Mouse (Mus musculus): ENCODE measurements around the gene Klhdc3.

The Klhdc3 gene

DNA sequence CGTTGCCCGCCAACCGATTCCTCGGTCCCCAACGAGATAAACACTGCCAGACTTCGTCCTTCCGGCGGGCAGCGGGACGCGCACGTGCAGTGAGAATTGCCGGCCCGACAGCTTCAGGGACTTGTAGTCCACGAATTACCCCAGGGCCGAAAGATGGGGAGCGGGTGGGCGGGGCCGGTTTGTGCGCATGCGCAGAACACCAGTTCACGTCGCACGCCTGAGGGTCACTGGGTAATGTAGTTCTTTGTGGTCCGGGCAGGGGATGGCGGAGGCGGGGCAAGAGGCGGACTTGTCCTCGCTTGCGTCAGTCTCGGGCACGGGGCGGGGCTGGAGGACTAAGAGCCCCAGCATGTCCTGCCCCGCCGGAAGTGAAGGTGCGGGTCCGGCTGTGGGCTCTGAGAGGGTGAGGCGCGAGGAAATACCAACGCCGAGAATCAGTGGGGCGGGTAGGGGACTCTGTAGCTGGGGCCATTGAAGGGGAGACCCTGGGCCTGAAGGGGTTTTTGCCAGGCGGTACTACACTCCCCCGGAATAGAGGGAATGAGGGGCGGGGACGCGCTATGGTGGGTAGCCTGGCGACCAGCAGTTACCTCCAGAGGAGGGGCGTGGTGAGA is at the start of gene Klhdc3:
Klhdc3 (minus strand) TSS at position 155 of the 614 bp plus-strand sequence.
- peak; percentile 68 for DNase-seq (ENCODE audit: extremely low read depth, low read depth, low spot score)

DNA sequence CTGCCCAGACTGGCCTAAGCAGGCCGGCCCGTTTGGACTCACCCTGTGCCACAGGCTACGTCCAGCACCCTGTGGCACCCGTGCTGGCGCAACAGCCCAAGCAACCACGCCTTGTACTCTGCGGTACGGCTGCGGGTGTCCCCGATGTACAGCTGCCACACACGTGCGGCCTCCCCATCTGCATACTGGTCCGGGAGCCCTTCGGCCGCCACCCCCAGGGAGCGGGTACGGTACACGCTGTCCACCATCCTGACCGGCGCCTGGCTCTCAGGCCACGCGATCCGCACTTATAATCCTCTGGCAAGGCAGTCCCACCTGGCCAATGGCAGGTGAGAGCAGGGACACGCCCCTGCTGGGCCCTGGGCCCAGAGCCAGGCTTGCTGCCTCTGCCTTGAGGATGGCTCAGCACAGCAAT is 48.2 kb upstream of the Klhdc3 start, which contains the start of gene Gnmt:
Gnmt (minus strand) TSS at position 265 of the 415 bp plus-strand sequence.
- no peak for DNase-seq (ENCODE audit: extremely low read depth, low read depth, low spot score)

- no peak for DNase-seq (ENCODE audit: extremely low read depth, low read depth, low spot score)
Observed at GRCm38 (mm10) chr17:46728496-46728895, 47.8 kb upstream of the Klhdc3 start.

- no peak for DNase-seq (ENCODE audit: extremely low read depth, low read depth, low spot score)
Observed at GRCm38 (mm10) chr17:46728021-46728420, 47.3 kb upstream of the Klhdc3 start.

GRCm38 (mm10) chr17:46727271-46727670 is 46.6 kb upstream of the Klhdc3 start:
- DNase-seq (ENCODE audit: extremely low read depth, low read depth, low spot score), result no peak

DNA sequence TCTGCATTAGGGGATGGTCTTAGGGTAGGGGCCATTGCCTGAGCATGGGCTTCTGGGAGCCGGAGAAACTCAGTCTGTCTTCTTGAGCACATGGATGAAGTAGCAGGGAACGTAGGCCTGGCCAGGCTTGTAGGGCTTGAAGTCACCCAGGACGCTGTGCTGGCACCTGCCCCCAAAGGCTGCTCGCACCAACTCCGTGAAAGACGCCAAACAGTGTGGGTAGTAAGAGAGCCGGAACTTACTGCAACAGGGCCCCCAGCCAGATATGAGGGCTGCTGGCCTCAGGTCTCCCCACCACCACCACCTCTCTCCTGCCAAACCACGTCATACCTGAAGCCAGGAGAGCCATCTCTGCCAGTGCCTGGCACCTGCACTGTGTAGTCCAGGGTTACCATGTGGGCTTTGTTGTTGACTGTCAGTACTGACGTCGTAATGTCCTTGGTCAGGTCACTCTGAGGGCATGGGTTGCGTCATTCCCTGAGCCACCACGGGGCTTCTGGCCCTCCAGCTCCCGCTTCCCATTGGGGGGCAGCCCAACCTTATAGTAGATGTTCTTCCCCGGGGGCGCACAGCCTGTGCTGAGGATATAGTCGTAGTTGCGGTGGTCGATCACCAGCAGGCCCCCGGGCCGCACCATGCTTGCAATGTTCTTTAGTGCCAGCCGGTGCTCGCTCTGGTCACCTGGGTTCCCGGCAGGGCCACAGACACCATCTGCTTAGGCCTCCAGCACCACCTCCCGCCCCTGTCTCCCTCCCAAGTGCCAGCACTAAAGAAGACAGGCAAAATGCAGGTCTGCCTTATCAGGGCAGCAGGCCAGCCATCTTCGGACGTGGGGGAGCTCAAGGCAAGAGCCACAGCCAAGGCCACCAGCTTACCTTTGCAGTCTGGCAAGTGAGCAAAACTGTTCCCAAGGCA is 45.3 kb upstream of the Klhdc3 start:
- no peak for DNase-seq (ENCODE audit: extremely low read depth, low read depth, low spot score)

DNA sequence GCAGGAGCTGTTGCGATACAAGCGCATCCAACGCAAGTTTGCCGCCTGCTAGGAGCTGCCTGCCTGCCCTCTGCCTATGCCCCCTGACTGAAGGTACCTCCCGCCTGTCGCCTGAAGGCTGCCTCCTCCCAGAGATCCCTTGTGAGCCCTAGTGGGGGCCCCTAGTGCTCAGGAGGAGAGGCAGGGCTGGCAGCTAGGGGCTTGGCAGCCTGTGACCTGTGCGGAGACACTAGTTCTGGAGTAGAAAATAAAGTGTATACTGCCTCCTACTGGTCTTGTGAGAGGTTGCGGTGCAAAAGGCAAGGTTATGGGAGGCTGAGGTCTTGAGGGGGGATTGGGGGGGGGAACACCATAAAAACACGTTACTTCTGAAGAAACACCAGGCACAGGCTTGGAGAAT is 44.6 kb upstream of the Klhdc3 start:
- no peak for DNase-seq (ENCODE audit: extremely low read depth, low read depth, low spot score)

- DNase-seq (ENCODE audit: extremely low read depth, low read depth, low spot score), result no peak
Observed at GRCm38 (mm10) chr17:46724477-46725084, 43.9 kb upstream of the Klhdc3 start.

DNA sequence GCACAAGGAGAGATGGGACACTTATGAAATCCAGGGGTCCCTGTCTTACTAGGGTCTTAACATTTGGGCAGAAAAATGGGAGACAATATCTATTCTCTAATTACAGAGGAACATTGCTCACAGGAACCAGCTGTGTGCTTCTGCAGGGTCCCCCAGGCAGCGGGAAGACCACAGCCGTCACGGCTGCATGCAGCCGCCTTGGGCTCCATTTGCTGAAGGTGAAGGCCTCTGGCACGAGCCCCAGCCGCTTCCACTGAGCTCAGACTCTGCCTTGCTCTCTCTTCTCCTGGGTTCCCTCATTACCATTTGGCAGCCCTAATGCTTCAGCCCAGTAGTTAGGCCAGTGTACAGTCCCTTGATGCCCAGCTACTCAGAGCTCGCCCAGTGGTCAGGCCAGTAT is 40.4 kb upstream of the Klhdc3 start:
- no peak for DNase-seq (ENCODE audit: extremely low read depth, low read depth, low spot score)

DNA sequence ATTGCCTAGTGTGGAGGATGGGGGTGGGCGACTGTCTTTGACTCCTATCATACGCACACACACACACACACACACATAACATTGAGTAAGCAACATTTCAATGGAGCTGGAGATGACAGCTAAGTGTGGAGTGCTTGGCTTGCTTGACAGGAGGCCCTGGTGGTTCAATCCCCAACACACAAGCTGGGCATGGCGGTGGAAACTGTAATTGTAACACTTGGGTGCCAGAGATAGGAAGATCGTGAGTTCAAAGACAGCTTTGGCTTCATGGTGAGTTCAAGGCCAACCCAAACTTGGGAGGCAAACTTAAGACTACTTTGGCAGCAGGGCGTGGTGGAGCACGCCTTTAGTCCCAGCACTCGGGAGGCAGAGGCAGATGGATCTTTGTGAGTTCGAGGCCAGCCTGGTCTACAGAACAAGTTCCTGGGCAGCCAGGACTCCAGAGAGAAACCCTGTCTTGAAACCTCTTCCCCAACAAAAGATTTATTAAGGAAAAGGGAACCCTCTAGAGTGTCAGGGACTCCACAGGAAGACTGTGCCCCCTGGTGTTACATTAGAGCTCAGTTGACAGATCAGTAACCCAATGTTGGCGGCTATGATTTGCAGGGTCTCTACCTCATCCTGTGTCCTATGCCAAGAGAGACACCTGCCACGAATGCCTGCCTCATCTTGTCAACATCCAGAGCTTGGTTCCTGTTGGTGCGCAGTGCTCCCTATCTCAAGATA is 34.2 kb upstream of the Klhdc3 start:
- no peak for DNase-seq (ENCODE audit: extremely low read depth, low read depth, low spot score)

- DNase-seq (ENCODE audit: extremely low read depth, low read depth, low spot score), result no peak
Observed at GRCm38 (mm10) chr17:46713849-46714248, 33.1 kb upstream of the Klhdc3 start.

DNA sequence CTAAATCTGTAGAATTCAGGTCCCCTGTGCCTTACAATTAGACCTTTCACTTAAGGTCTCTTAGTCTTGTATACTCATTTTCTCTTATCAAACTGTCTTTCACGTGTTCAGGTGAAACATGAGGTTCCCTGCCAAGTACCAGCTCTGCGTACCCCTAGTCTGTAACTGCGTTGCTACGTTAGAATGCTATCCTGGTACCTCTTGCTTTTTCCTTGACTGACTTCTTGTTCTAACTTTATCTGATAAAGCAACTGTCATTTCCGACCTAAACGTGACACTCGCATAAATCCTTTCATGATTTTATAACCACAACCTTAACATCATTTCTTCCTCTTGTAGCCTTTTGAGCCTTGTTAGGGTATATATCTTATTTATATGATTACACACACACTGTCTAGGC is 31.7 kb upstream of the Klhdc3 start:
- no peak for DNase-seq (ENCODE audit: extremely low read depth, low read depth, low spot score)

GRCm38 (mm10) chr17:46711612-46712271 is 31.0 kb upstream of the Klhdc3 start:
- no peak for DNase-seq (ENCODE audit: extremely low read depth, low read depth, low spot score)

DNA sequence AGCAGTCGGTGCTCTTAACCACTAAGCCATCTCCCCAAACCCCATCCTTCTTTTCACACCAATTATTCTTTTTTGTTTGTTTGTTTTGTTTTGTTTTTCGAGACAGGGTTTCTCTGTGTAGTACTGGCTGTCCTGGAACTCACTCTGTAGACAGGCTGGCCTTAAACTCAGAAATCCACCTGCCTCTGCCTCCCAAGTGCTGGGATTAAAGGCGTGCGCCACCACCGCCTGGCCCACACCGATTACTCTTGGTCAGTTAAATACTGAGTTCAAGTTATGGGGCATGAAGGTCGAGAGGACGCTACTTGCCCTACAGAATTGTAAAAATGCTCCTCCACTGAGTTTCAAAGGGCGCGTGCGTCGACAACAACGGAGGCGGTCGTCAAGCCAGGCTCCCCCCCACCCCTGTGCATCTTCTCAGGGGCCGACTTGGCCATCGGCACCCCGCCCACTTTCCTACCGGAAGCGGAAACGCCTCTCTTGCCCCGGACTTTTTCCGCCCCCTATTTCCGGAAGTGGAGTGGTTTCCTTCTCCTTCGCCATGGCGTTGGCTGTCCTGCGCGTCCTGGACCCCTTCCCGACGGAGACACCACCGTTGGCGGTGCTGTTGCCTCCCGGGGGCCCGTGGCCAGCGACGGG is 30.4 kb upstream of the Klhdc3 start, which contains the start of gene Pex6:
Pex6 (plus strand) TSS at position 505 of the 639 bp plus-strand sequence.
- DNase-seq (ENCODE audit: extremely low read depth, low read depth, low spot score), result no peak

DNA sequence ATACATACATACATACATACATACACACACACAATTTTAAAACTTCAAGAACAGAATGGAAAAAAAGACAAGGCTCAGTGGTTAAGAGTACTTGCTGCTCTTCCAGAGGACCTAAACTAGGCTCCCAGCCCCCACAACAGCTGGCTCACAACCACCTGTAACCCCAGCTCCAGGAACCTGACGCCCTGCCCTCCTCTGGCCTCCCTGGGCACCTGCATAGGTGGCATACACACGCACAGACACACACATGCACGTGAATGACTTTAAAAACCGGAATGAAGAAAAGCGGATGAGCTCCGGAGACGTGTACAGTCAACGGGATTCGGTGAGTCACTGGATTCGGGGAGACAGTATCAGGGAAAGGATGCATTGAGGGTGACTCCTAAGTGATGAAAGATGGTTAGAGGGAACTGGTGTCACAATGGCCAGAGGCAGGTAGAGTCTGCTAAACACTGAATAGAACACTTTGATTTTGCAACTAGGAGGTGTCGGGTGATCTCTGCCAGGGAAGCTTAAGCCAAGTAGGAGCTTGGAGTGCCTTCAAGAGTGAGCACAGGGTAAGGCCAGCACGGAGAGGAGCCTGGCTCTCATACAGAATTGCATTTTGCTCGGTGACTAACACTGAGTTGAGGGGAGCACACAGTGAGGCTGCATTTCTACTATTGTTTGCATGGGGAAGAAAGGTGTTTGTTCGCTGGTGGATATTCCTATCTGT is 25.8 kb upstream of the Klhdc3 start:
- peak; percentile 98 for DNase-seq (ENCODE audit: extremely low read depth, low read depth, low spot score)

DNA sequence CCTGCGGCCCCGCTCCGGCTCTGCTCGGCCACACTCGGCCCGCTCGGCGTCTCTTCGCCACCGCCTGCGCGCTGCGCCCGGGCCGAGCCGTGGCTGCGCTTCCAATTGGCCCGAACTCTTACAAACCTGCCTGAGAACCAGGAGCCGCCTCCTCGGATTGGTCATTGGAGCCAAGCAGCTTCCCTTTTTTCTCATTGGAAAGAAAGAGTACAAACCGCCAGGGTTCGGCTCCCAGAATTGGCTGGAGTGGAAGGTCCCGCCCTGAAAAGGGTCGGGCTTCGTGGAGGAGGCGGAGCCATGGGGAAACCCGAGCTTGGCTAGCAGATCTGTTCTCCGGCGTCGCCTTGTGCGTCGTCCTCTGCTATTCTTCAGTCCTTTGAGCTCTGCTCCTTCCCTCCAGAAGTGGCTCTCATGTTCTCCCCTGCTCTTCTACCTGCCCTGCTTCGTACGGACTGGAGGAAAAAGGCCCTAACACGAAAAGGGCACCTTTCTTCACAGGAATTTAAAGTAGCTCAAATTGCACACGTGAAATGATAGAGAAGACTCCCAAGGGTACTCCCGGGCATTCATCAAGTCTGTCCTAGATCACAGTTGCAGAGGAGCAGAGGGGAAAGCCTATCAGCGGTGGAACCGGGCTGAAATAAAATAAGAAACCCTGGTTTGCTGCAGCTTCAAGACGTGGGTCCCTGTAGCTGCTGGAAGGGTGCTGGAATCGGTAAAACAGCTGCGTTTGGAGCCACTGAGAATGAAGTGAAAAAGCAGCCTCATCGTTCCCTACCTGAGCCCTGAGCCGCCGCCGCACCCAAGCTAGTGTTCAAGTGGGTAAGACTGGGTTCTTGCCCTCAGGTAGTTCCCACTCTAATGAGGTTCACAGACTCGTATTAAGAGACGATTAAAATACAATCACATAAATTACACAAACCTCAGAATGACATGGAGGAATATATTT is 24.4 kb upstream of the Klhdc3 start, which contains the start of gene Ppp2r5d:
Ppp2r5d (minus strand) TSS at position 225 of the 949 bp plus-strand sequence.
- peak; percentile 88 for DNase-seq (ENCODE audit: extremely low read depth, low read depth, low spot score)

GRCm38 (mm10) chr17:46703971-46704886 is 23.5 kb upstream of the Klhdc3 start:
- DNase-seq (ENCODE audit: extremely low read depth, low read depth, low spot score), result no peak

All from fat pad, adult 2 months (tissue).